ENCODE assay signal across 8 mouse cellular contexts in genomic region chr12:3365449-3366189, GRCm38 (mm10). TPM values are rescaled to one million over a fixed set of nuclear protein-coding genes. Genes with fewer than 3 reads are reported as not detected.
DNase-seq lines count a peak whose midpoint lies in the region; ATAC-seq and TF ChIP-seq lines count a peak whose summit lies in the region.

No protein-coding gene starts in this region.

- H3K27ac ChIP-seq in heart, postnatal 0 days (ENCODE audit: low read depth), result peak overlapping the region; percentile 25; the same call in 1 of the 2 replicates
- H3K27ac ChIP-seq in liver, embryonic 13.5 days, result no peak overlapping the region
- peak overlapping the region; percentile 64 for H3K27ac ChIP-seq in stomach, embryonic 16.5 days (ENCODE audit: low read length)

- H3K9me3 ChIP-seq in heart, postnatal 0 days (replicated peaks; ENCODE audit: control insufficient read depth, low read length), result no peaks in the 10 kb centered on the region
- H3K9me3 ChIP-seq in liver, embryonic 13.5 days (replicated peaks), result no peaks in the 10 kb centered on the region
- no peaks in the 10 kb centered on the region for H3K9me3 ChIP-seq in stomach, embryonic 16.5 days (replicated peaks; ENCODE audit: control insufficient read depth, low read length)

- TF ChIP-seq POLR2A in lung, adult 2 months (IDR thresholded peaks at IDR 0.05; ENCODE audit: borderline replicate concordance, extremely low read depth, low read depth, low read length), result no peak

- TF ChIP-seq EP300 in heart, postnatal 0 days (IDR thresholded peaks at IDR 0.05; ENCODE audit: low read depth), result no peak

- TF ChIP-seq CTCF in lung, adult 2 months (IDR thresholded peaks at IDR 0.05; ENCODE audit: insufficient read depth, low read length), result no peak
- TF ChIP-seq CTCF in heart, postnatal 0 days (IDR thresholded peaks at IDR 0.05; ENCODE audit: low read depth), result no peak

- peak; percentile 30 for DNase-seq in lung, adult 2 months
- no peak for DNase-seq in lung, postnatal 14 days
- DNase-seq in R1 (ENCODE audit: low read depth, low spot score), result peak; percentile 41
- peak; percentile 30 to 38 for DNase-seq in cerebellum, postnatal 36 days
- DNase-seq in heart, postnatal 0 days (ENCODE audit: low spot score), result no peak
- DNase-seq in liver, embryonic 13.5 days, result no peak
- no peak for DNase-seq in gastrocnemius, adult 18-20 months (ENCODE audit: low spot score)

- no peaks in the 10 kb centered on the region for H3K27me3 ChIP-seq in heart, postnatal 0 days (ENCODE audit: control insufficient read depth, insufficient read depth, low read length)
- H3K27me3 ChIP-seq in liver, embryonic 13.5 days, result peaks cover 25% of the 10 kb centered on the region
- H3K27me3 ChIP-seq in stomach, embryonic 16.5 days (ENCODE audit: control insufficient read depth, insufficient read depth, low read length), result no peaks in the 10 kb centered on the region

- peak overlapping the region; percentile 100 for H3K4me2 ChIP-seq in heart, postnatal 0 days (ENCODE audit: low read depth, low read length)
- peak overlapping the region; percentile 83 for H3K4me2 ChIP-seq in liver, embryonic 13.5 days
- peak overlapping the region; percentile 91 for H3K4me2 ChIP-seq in stomach, embryonic 16.5 days (ENCODE audit: low read depth, low read length)

- WGBS in lung, adult 2 months, result 8% methylated on average over 31 of the region's 31 CpGs
- 5% methylated on average over 31 of the region's 31 CpGs for WGBS in heart, postnatal 0 days
- 4% methylated on average over 31 of the region's 31 CpGs for WGBS in liver, embryonic 13.5 days (ENCODE audit: insufficient replicate concordance)
- under 1% methylated on average over 31 of the region's 31 CpGs for WGBS in stomach, embryonic 16.5 days

- no peaks in the 10 kb centered on the region for H3K36me3 ChIP-seq in heart, postnatal 0 days (replicated peaks; ENCODE audit: control insufficient read depth, insufficient read depth, low read length)
- H3K36me3 ChIP-seq in liver, embryonic 13.5 days, result no peaks in the 10 kb centered on the region
- peaks cover 6% of the 10 kb centered on the region; the same call in 1 of the 2 replicates for H3K36me3 ChIP-seq in stomach, embryonic 16.5 days (ENCODE audit: control insufficient read depth, insufficient read depth, low read length)

- H3K4me3 ChIP-seq in lung, adult 2 months (replicated peaks; ENCODE audit: extremely low read depth, low read depth, low read length), result peak overlapping the region; percentile 70
- H3K4me3 ChIP-seq in heart, postnatal 0 days (ENCODE audit: low read depth, low read length), result peak overlapping the region; percentile 96
- peak overlapping the region; percentile 63 for H3K4me3 ChIP-seq in liver, embryonic 13.5 days (replicated peaks)
- H3K4me3 ChIP-seq in stomach, embryonic 16.5 days (replicated peaks; ENCODE audit: low read length), result peak overlapping the region; percentile 87

- H3K9ac ChIP-seq in heart, postnatal 0 days (replicated peaks; ENCODE audit: low read depth, low read length), result peak overlapping the region; percentile 69
- H3K9ac ChIP-seq in liver, embryonic 13.5 days, result peak overlapping the region; percentile 60
- H3K9ac ChIP-seq in stomach, embryonic 16.5 days (ENCODE audit: low read length), result peak overlapping the region; percentile 88

- H3K4me1 ChIP-seq in lung, adult 2 months (ENCODE audit: control insufficient read depth, insufficient read depth, low read length), result peaks cover 2% of the 10 kb centered on the region; the same call in 1 of the 2 replicates
- peaks cover 8% of the 10 kb centered on the region; the same call in 1 of the 2 replicates for H3K4me1 ChIP-seq in heart, postnatal 0 days (ENCODE audit: control insufficient read depth, insufficient read depth)
- H3K4me1 ChIP-seq in liver, embryonic 13.5 days (replicated peaks), result peaks cover 16% of the 10 kb centered on the region
- peaks cover 27% of the 10 kb centered on the region for H3K4me1 ChIP-seq in stomach, embryonic 16.5 days (ENCODE audit: control insufficient read depth, insufficient read depth, low read length)

- peak; percentile 15; the same call in 1 of the 2 replicates for ATAC-seq in heart, postnatal 0 days (ENCODE audit: insufficient read depth, low read depth)
- ATAC-seq in liver, embryonic 13.5 days (ENCODE audit: low read depth), result peak; percentile 14; the same call in 1 of the 2 replicates
- ATAC-seq in stomach, embryonic 16.5 days (ENCODE audit: insufficient read depth, low FRiP score), result peak; percentile 61

RNA-seq across cellular contexts. Expression of gene Kif3c, which starts 0.7 kb away (rescaled TPM):
- polyA plus RNA-seq in lung, adult 2 months (2012; rRNA removed), result 6.6 and 12.2 TPM in 2 replicates
- total RNA-seq in heart, postnatal 0 days (2014; rRNA removed; ENCODE audit: low replicate concordance), result 4.3 and 8.3 TPM in 2 replicates
- 2.4 and 2.9 TPM in 2 replicates for polyA plus RNA-seq in heart, postnatal 0 days (2015; fragmentation: Nextera tagmentation; extraction: Ambion mirVana)
- 1.0 and 1.2 TPM in 2 replicates for polyA plus RNA-seq in liver, embryonic 13.5 days (2015; fragmentation: Nextera tagmentation; extraction: Ambion mirVana)
- 8.1 and 8.6 TPM in 2 replicates for polyA plus RNA-seq in stomach, embryonic 16.5 days (2015; fragmentation: Nextera tagmentation; extraction: Ambion mirVana)
- total RNA-seq in gastrocnemius, adult 18-20 months (2021), result 10 to 100 TPM; 24.0 to 30.5 TPM

RNA-seq across cellular contexts. Expression of gene Rab10, which starts 55.9 kb away (rescaled TPM):
- 33.1 and 40.7 TPM in 2 replicates for polyA plus RNA-seq in lung, adult 2 months (2012; rRNA removed)
- 91.4 and 113 TPM in 2 replicates for total RNA-seq in heart, postnatal 0 days (2014; rRNA removed; ENCODE audit: low replicate concordance)
- polyA plus RNA-seq in heart, postnatal 0 days (2015; fragmentation: Nextera tagmentation; extraction: Ambion mirVana), result 54.9 and 56.2 TPM in 2 replicates
- polyA plus RNA-seq in liver, embryonic 13.5 days (2015; fragmentation: Nextera tagmentation; extraction: Ambion mirVana), result 47.9 and 57.3 TPM in 2 replicates
- polyA plus RNA-seq in stomach, embryonic 16.5 days (2015; fragmentation: Nextera tagmentation; extraction: Ambion mirVana), result 76.5 and 76.8 TPM in 2 replicates
- 100 to 1,000 TPM; 261 to 280 TPM for total RNA-seq in gastrocnemius, adult 18-20 months (2021)

Comparison
In these comparisons a context has a peak if more than half of its experiments do, and no peak if none do; other contexts are left out.
1. DNase-seq: peak in lung, adult 2 months (single experiment), R1 (single experiment) and cerebellum, postnatal 36 days (2 of 2); none in lung, postnatal 14 days (single experiment), heart, postnatal 0 days (single experiment), liver, embryonic 13.5 days (single experiment) and gastrocnemius, adult 18-20 months (single experiment).
2. Peak in every context shown above with its lines, with median percentiles within 50 percentile points of each other: H3K4me3 ChIP-seq, ATAC-seq, H3K4me2 ChIP-seq and H3K9ac ChIP-seq.